Mouse (Mus musculus) forebrain, embryonic 13.5 days (tissue): ENCODE results near the gene Numbl. TPM values are rescaled to one million over a fixed set of nuclear protein-coding genes. Genes with fewer than 3 reads are reported as not detected.
A peak's percentile ranks its signal among the peaks of the same experiment; 100 is the strongest.
"Not testable (repeated sequence)": the region's sequence is repeated elsewhere in the genome, so short reads cannot be mapped to it uniquely, and the experiment has no call there.

Source experiments
- ATAC-seq: fragments of 200-750 bp; cut with Nextera tagmentation; 2 replicates; pipeline ENCODE4 v1.8.0; 2017
- H3K27ac ChIP-seq: fragments of 300-500 bp; sonication (generic); 2 replicates; pipeline ENCODE4 v1.5.1; 2015; ENCODE audit warnings: inconsistent platforms, mild to moderate bottlenecking, moderate library complexity
- H3K27me3 ChIP-seq: fragments of 300-500 bp; sonication (generic); 2 replicates; pipeline ENCODE4 v1.6.1; 2015; ENCODE audit warnings: mild to moderate bottlenecking, inconsistent platforms
- H3K36me3 ChIP-seq: fragments of 300-500 bp; sonication (generic); 2 replicates; pipeline ENCODE4 v1.6.1; 2015; ENCODE audit warnings: mild to moderate bottlenecking, inconsistent platforms; ENCODE audit not compliant: poor library complexity, severe bottlenecking
- H3K4me1 ChIP-seq: fragments of 300-500 bp; sonication (generic); 2 replicates; pipeline ENCODE4 v1.6.1; 2015; ENCODE audit warnings: inconsistent platforms
- H3K4me2 ChIP-seq: fragments of 300-500 bp; sonication (generic); 2 replicates; pipeline ENCODE4 v1.6.1; 2015; ENCODE audit warnings: inconsistent platforms, mild to moderate bottlenecking, moderate library complexity
- H3K4me3 ChIP-seq: fragments of 300-500 bp; sonication (generic); 2 replicates; pipeline ENCODE4 v1.5.1; 2015; ENCODE audit warnings: mild to moderate bottlenecking, inconsistent platforms
- H3K9ac ChIP-seq: fragments of 300-500 bp; sonication (generic); 2 replicates; pipeline ENCODE4 v1.6.1; 2015; ENCODE audit warnings: mild to moderate bottlenecking, inconsistent platforms
- H3K9me3 ChIP-seq: fragments of 300-500 bp; sonication (generic); replicated peaks from 2 replicates; pipeline ENCODE4 v1.6.1; 2016; ENCODE audit warnings: inconsistent platforms
- WGBS: fragments of 180-500 bp; shearing (Covaris S2); methylation state at CpG from one replicate; pipeline ENCODE4 v1.1.7; 2015; 5-methylcytosine and 5-hydroxymethylcytosine counted together
- polyA plus RNA-seq: library from polyadenylated mRNA; unstranded; fragments of >200 nt; fragmentation: Nextera tagmentation; extraction: Ambion mirVana; gene quantifications from 2 replicates; pipeline ENCODE4 v1.2.1, GENCODE M21; 2015

Numbl gene
- polyA plus RNA-seq, 1 experiment from 2014 or later = 32.3 TPM

DNA sequence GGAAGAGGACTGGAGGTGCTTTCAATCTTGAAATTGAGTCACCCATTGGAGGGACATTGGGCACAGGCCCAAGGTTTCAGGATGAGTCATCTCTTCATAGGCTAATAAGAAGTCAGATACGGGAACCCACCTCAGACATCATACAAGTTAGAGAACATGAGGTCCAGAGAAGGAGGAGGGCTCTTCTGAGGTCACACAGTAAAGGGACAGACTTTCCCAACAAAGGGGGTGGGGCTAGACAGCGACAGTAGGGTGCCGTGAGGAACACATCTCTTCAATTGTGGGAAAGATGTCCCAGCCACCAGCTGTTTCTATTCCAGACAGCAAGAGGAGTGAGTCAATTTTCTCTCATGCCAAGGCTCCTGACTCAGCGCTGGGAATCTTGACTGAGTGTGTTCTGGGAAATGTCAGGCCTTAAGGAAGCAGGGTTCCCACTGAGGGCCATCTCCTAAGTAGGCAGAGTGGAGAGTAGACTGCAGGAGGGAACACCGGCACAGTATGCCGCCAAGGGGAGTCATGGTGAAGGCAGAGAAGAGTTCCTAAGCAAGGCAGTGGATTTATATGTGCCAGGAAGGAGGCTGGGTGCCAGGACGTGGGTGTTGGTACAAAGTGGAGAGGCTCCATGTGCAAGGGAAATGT, 26.4 kb upstream of the Numbl start:
- no peak for ATAC-seq
- no peak overlapping the region for H3K9ac ChIP-seq
- no peak overlapping the region for H3K4me2 ChIP-seq
- 0 out of 2 replicates have a peak, but pooled peaks cover 3% of the 10 kb centered on the region for H3K36me3 ChIP-seq
- peaks cover 34% of the 10 kb centered on the region for H3K4me1 ChIP-seq
- H3K9me3 ChIP-seq = no peaks in the 10 kb centered on the region
- no peak overlapping the region for H3K4me3 ChIP-seq
- peak overlapping the region; percentile 80; the same call in 1 of the 2 replicates for H3K27ac ChIP-seq
- H3K27me3 ChIP-seq = no peaks in the 10 kb centered on the region
- 84% methylated on average over 7 of the region's 7 CpGs for WGBS

DNA sequence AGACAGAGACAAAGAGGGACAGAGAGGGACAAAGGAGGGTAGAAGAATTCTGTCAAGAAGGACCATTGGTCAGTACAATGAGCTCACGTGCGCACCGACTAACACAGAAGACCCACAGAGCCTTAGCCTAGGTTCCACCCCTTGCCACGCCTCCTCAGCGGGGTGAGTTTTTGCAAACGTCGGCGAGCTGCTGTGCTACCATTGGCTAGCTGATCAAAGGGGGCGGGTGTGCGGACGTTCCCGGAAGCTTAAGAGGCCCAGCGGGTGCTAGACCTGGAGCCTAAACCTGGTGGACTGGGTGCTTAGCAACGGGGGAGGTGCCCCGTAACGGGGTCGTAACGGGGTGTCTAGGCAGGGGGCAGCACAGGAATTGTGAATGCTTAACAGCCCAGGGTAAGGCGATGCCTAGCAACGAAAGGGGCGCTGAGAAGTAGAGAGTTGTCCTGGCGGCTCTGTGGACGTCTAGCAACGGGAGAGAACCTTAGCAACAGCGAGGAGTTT, 25.4 kb upstream of the Numbl start, which contains the start of gene Coq8b:
Gene Coq8b, plus strand, starts transcription at position 243 of the 501 bp plus-strand sequence.
- Histone ChIP-seq H3K4me2 (peak within 1 kb of the TSS; percentile 81), H3K27ac (peak within 1 kb of the TSS; percentile 80), H3K4me3 (peak within 1 kb of the TSS; percentile 62), H3K9me3 (no peaks in the 10 kb centered on the region), H3K27me3 (no peaks in the 10 kb centered on the region), H3K9ac (peak within 1 kb of the TSS; percentile 66), H3K36me3 (0 out of 2 replicates have a peak, but pooled peaks cover 7% of the 10 kb centered on the region), H3K4me1 (peaks cover 24% of the 10 kb centered on the region)
- WGBS = under 1% methylated on average over 25 of the region's 25 CpGs
- peak; percentile 94 for ATAC-seq

DNA sequence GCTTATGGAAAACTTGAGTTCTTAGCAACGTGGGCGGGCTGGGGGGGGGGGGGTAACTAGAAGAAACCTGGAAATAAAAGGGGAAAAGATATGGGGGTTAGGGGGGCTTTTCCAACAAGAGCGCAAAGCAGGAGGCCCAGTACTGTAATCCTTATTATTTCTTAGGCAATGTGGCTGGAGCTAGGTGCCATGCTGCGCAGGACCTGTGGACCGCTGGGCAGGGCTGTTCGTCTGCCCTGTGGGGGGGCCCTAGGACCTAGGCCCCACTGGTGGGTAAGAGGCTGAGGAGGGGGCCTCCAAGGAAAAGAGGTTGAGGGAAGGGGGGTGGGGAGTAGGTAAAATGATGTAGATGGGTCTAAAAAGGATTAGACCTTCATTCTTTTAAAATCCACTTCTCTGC, 24.9 kb upstream of the Numbl start:
- no peaks in the 10 kb centered on the region for H3K27me3 ChIP-seq
- peak overlapping the region; percentile 62 for H3K4me3 ChIP-seq
- WGBS = 0% methylated on average over 6 of the region's 6 CpGs
- 0 out of 2 replicates have a peak, but pooled peaks cover 7% of the 10 kb centered on the region for H3K36me3 ChIP-seq
- peak overlapping the region; percentile 66 for H3K9ac ChIP-seq
- peak overlapping the region; percentile 80 for H3K27ac ChIP-seq
- peaks cover 24% of the 10 kb centered on the region for H3K4me1 ChIP-seq
- peak; percentile 26; the same call in 1 of the 2 replicates for ATAC-seq
- no peaks in the 10 kb centered on the region for H3K9me3 ChIP-seq
- H3K4me2 ChIP-seq = peak overlapping the region; percentile 81

DNA sequence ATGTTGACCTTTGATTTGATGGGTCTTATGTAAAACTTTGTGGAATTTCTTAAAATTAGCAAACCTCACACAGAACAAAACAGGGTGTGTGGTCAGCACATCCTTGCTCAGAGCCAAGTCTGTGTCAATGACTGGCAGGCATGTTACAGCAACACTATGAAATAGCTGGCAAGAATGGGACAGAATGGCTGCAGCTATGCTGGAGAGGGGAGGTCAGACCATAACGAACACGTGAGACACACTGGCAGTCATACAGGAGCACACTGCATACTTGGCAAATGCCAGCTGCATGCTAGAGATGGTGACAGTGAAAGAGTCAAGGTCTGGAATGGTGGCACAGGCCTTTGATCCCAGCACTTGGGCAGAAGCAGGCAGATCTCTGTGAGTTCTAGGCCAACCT, 22.5 kb upstream of the Numbl start:
- no peak for ATAC-seq
- peaks cover 25% of the 10 kb centered on the region for H3K36me3 ChIP-seq
- no peak overlapping the region for H3K9ac ChIP-seq
- H3K27me3 ChIP-seq = no peaks in the 10 kb centered on the region
- no peak overlapping the region for H3K4me2 ChIP-seq
- no peak overlapping the region for H3K27ac ChIP-seq
- WGBS = 86% methylated on average over 2 of the region's 2 CpGs
- no peak overlapping the region for H3K4me3 ChIP-seq
- no peaks in the 10 kb centered on the region for H3K9me3 ChIP-seq
- peaks cover 19% of the 10 kb centered on the region for H3K4me1 ChIP-seq

DNA sequence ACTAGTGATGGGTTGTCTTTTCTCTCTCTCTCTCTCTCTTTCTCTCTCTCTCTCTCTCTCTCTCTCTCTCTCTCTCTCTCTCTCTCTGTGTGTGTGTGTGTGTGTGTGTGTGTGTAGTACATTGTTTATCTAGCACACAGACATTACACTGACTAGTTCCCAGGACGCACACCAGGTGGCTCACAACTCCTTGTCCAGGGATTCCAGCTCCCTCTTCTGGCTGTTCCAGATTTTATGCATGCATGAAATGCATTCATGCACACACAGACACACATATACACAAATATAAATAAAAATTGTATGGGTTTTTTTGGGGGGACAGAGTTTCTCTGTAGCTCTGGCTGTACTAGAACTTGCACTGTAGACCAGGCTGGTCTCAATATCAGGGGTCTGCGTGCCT, 20.7 kb upstream of the Numbl start:
- Histone ChIP-seq H3K36me3 (peaks cover 43% of the 10 kb centered on the region), H3K9me3 (no peaks in the 10 kb centered on the region), H3K4me1 (peaks cover 13% of the 10 kb centered on the region), H3K4me2 (no peak overlapping the region), H3K27ac (no peak overlapping the region), H3K27me3 (no peaks in the 10 kb centered on the region), H3K9ac (no peak overlapping the region), H3K4me3 (no peak overlapping the region)
- no peak for ATAC-seq
- WGBS = 93% methylated on average over 2 of the region's 2 CpGs

DNA sequence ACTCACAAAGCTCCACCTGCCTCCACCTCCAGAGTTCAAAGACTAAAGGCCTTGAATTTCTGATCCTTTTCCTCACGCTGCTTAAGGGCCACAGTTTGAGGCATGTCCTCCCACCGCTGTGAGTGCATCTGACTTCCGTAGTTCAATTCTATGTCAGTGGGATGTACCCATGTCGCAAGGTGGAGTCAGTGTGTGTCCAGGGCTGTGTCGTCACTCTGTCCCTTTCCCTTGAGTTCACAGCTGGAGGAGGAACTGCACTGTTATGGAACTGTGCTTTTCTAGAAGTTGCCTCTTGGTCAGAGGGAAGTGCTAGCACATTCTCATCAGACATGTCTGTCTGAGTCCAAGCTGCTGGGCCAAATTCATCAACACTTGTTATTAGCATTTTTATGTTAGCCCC, 19.7 kb upstream of the Numbl start:
- Histone ChIP-seq H3K4me3 (no peak overlapping the region), H3K36me3 (peaks cover 53% of the 10 kb centered on the region), H3K4me2 (no peak overlapping the region), H3K9ac (no peak overlapping the region), H3K27me3 (no peaks in the 10 kb centered on the region), H3K9me3 (no peaks in the 10 kb centered on the region), H3K4me1 (peaks cover 9% of the 10 kb centered on the region), H3K27ac (no peak overlapping the region)
- 92% methylated on average over 5 of the region's 5 CpGs for WGBS
- no peak for ATAC-seq

DNA sequence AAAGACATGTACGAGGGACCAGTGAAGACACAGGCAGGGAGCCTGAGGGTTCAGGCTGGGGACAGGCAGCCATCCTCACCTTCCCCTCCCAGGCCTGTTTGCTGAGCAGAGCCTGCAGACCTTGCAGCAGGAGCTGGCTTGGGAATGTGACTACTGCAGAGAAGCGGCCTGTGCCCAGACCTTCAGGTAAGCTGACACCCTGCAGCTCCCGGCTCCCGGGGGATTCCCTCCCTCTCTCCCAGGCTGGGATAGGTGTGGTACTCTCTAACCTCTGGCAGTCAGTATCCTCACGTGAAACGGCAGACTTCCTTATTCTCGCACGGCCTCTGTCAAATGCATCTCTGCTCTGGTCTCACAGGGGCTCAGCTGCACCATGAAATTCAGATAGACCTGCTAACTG, 15.0 kb upstream of the Numbl start:
- no peak overlapping the region for H3K27ac ChIP-seq
- H3K4me3 ChIP-seq = no peak overlapping the region
- H3K9ac ChIP-seq = no peak overlapping the region
- no peak for ATAC-seq
- no peak overlapping the region for H3K4me2 ChIP-seq
- 0 out of 2 replicates have a peak, but pooled peaks cover 4% of the 10 kb centered on the region for H3K9me3 ChIP-seq
- no peaks in the 10 kb centered on the region for H3K4me1 ChIP-seq
- 75% methylated on average over 8 of the region's 8 CpGs for WGBS
- no peaks in the 10 kb centered on the region for H3K27me3 ChIP-seq
- peaks cover 75% of the 10 kb centered on the region for H3K36me3 ChIP-seq

DNA sequence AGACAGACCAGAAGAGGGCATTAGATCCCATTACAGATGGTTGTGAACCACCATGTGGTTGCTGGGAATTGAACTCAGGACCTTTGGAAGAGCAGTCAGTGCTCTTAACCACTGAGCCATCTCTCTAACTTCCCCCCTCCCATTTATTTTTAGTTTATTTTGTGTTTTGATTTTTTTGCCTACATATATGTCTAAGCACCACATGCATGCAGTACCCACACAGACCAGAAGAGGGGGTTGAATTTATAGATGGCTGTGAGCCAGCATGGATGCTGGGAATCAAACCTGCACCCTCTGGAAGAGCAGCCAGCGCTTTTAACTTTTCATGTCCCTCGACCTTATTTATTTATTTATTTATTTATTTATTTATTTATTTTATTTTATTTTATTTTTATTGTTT, 14.1 kb upstream of the Numbl start:
- H3K4me2 ChIP-seq, ATAC-seq, H3K9me3 ChIP-seq, H3K4me1 ChIP-seq, H3K4me3 ChIP-seq, H3K27me3 ChIP-seq, H3K9ac ChIP-seq, H3K27ac ChIP-seq: not testable (repeated sequence)
- WGBS = 84% methylated on average over 2 of the region's 2 CpGs
- peaks cover 71% of the 10 kb centered on the region for H3K36me3 ChIP-seq

DNA sequence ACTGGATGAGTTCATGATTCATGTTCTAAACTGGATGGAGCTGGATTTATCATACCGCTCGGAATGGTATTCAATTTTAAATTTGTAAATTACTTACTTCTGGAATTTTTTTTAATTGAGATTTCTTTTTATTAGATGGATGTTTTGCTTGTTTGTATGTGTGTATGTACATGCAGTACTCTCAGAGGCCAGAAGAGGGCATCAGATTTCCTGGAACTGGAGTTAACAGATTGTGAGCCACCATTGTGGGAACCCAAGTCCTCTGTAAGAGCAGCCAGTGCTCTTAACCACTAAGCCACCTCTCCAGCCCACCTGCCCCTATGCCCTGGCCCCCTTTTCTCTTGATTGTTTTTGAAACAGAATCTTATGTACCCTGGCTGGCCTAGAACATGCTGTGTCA, 9.1 kb upstream of the Numbl start:
- no peaks in the 10 kb centered on the region for H3K4me1 ChIP-seq
- peaks cover 37% of the 10 kb centered on the region for H3K36me3 ChIP-seq

DNA sequence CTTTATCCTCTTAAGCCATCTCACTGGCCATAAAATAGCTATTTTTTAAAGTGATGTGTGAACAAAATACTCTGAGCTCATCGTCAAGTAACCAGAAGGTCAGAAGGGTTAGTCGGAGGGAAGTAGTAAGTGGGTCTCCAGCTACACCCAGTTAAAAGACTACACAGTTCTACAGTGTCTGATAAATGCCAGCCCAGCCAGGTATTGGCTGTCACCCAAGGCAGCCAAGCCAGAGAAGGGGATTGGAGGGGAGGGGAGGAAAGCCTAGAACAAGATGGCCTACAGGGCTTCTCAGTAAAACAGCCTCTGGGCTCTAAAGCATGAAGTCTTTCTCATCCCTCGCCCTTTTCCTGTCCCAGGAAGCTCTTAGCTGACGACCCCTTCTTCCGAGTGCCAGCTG, 8.3 kb upstream of the Numbl start:
- WGBS = 93% methylated on average over 5 of the region's 5 CpGs

More for the DNA sequence above, 9.1 kb upstream of the Numbl start:
- 0 out of 2 replicates have a peak, but pooled peaks have one; percentile 19 for ATAC-seq
- H3K9ac ChIP-seq = no peak overlapping the region
- H3K27ac ChIP-seq = no peak overlapping the region
- H3K4me3 ChIP-seq = no peak overlapping the region
- H3K27me3 ChIP-seq = no peaks in the 10 kb centered on the region
- H3K4me2 ChIP-seq = no peak overlapping the region
- 0 out of 2 replicates have a peak, but pooled peaks cover 4% of the 10 kb centered on the region for H3K9me3 ChIP-seq
- WGBS = 86% methylated on average over 2 of the region's 2 CpGs

DNA sequence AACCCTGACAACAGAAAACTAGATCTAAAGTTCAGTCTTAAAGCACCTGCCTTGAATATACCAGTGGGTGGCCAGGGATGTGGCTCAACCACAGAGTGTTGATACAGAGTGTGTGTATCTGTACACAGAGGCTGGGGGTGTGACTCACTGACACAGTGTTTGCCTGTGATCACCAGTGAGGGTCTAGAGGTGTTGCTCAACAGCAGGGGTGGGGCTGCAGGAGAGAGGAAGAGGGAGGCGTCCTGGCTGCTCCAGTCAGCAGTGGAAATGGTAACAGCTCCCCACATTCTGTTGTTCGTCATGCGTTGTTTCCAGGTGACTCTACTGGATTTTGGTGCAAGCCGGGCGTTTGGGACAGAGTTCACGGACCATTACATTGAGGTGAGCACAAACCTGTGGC, 6.3 kb upstream of the Numbl start:
- H3K4me2 ChIP-seq = no peak overlapping the region
- no peaks in the 10 kb centered on the region for H3K27me3 ChIP-seq
- H3K36me3 ChIP-seq = peaks cover 26% of the 10 kb centered on the region
- no peak overlapping the region for H3K27ac ChIP-seq
- no peak overlapping the region for H3K4me3 ChIP-seq
- no peak for ATAC-seq
- H3K9ac ChIP-seq = no peak overlapping the region
- peaks cover 8% of the 10 kb centered on the region for H3K4me1 ChIP-seq
- WGBS = 87% methylated on average over 6 of the region's 6 CpGs
- H3K9me3 ChIP-seq = 0 out of 2 replicates have a peak, but pooled peaks cover 4% of the 10 kb centered on the region

More for the DNA sequence above, 8.3 kb upstream of the Numbl start:
- H3K9ac ChIP-seq = no peak overlapping the region
- H3K4me2 ChIP-seq = no peak overlapping the region
- 0 out of 2 replicates have a peak, but pooled peaks cover 4% of the 10 kb centered on the region for H3K9me3 ChIP-seq
- no peak overlapping the region for H3K4me3 ChIP-seq
- no peak overlapping the region; the same call in 1 of the 2 replicates for H3K27ac ChIP-seq
- no peaks in the 10 kb centered on the region for H3K4me1 ChIP-seq
- ATAC-seq = no peak
- H3K27me3 ChIP-seq = no peaks in the 10 kb centered on the region
- H3K36me3 ChIP-seq = peaks cover 42% of the 10 kb centered on the region

DNA sequence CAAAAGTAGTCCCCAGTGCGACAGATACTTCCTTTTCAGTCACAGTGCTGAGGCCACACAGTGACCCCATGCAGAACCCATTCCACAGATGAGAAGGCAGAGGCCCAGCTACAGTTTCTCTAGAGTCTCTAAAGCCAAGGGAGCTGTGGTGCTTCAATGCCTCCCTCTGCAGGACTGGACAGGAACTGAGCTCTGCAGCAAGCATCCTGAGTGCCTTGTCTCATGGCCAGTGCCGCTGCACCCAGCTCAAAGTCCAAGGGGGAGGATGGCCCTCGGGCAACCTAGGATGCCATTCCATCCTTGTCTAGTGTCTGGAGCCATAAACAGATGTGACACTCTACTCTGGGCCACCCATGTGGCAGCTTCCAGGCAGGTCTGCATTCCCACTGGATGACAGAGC, 2.5 kb upstream of the Numbl start:
- peaks cover 37% of the 10 kb centered on the region for H3K4me1 ChIP-seq
- H3K4me3 ChIP-seq = no peak overlapping the region
- no peak overlapping the region for H3K27ac ChIP-seq
- no peaks in the 10 kb centered on the region for H3K9me3 ChIP-seq
- no peak for ATAC-seq
- H3K4me2 ChIP-seq = no peak overlapping the region
- H3K9ac ChIP-seq = no peak overlapping the region
- peaks cover 20% of the 10 kb centered on the region for H3K36me3 ChIP-seq
- H3K27me3 ChIP-seq = no peaks in the 10 kb centered on the region
- WGBS = 90% methylated on average over 3 of the region's 3 CpGs
